Mouse (Mus musculus) small intestine, adult 10 weeks (tissue): ENCODE data around the gene Aes. TPM values are rescaled to one million over a fixed set of nuclear protein-coding genes. Genes with fewer than 3 reads are reported as not detected.

ENCODE experiments used
- polyA plus RNA-seq: library from polyadenylated mRNA; stranded (reverse); fragments of 350-450 nt; fragmentation: Illumina TruSeq; extraction: RNeasy Lipid Tissue Mini Kit (QIAGEN cat#74804); gene quantifications from one replicate; pipeline ENCODE4 v1.2.3, GENCODE M21; 2014; ENCODE audit warnings: low replicate concordance

Aes gene
- polyA plus RNA-seq: 7.5 TPM

GRCm38 (mm10) chr10:81559163-81559626 is at the start of gene Aes:
TSS of gene Aes (plus strand) at chr10:81559488.

GRCm38 (mm10) chr10:81524051-81524605 is 35.2 kb upstream of the Aes start, which contains the start of gene Gna15:
TSS of gene Gna15 (minus strand) at chr10:81524225.

GRCm38 (mm10) chr10:81545161-81545747 is 14.0 kb upstream of the Aes start, which contains the start of gene Gna11:
TSS of gene Gna11 (minus strand) at chr10:81545190.

GRCm38 (mm10) chr10:81574081-81575056 is 15.1 kb downstream of the Aes start, which contains the start of gene Tle2:
TSS of gene Tle2 (plus strand) at chr10:81574561.

GRCm38 (mm10) chr10:81600738-81601203 is 41.5 kb downstream of the Aes start, which contains the start of gene Tle6:
TSS of gene Tle6 (minus strand) at chr10:81601073.

GRCm38 (mm10) chr10:81605974-81606751 is 46.9 kb downstream of the Aes start, which contains the start of gene BC025920:
TSS of gene BC025920 (plus strand) at chr10:81606270.

Other genes starting within 250 kb of the Aes start
- not detected for gene Cactin, start 238.4 kb upstream of the Aes start, polyA plus RNA-seq
- not detected for gene Tbxa2r, start 230.8 kb upstream of the Aes start, polyA plus RNA-seq
- not detected for gene Gipc3, start 216.2 kb upstream of the Aes start, polyA plus RNA-seq
- gene Hmg20b, start 209.0 kb upstream of the Aes start, polyA plus RNA-seq: 7.1 TPM
- not detected for gene Mfsd12, start 202.0 kb upstream of the Aes start, polyA plus RNA-seq
- not detected for gene 4930404N11Rik, start 193.7 kb upstream of the Aes start, polyA plus RNA-seq
- 0.15 TPM for gene Fzr1, start 181.0 kb upstream of the Aes start, polyA plus RNA-seq
- gene Dohh, start 175.1 kb upstream of the Aes start, polyA plus RNA-seq: not detected
- 0.56 TPM for gene Gm48551, start 175.0 kb upstream of the Aes start, polyA plus RNA-seq
- not detected for gene Gm48552, start 170.5 kb upstream of the Aes start, polyA plus RNA-seq
- 129 TPM for gene Smim24, start 166.4 kb upstream of the Aes start, polyA plus RNA-seq
- 2.3 TPM for gene Nfic, start 103.9 kb upstream of the Aes start, polyA plus RNA-seq
- gene Celf5, start 76.8 kb upstream of the Aes start, polyA plus RNA-seq: 1.8 TPM
- gene Ncln, start 63.1 kb upstream of the Aes start, polyA plus RNA-seq: not detected
- not detected for gene S1pr4, start 59.4 kb upstream of the Aes start, polyA plus RNA-seq
- gene Gna15, start 35.3 kb upstream of the Aes start, polyA plus RNA-seq: not detected
- gene Gna11, start 14.3 kb upstream of the Aes start, polyA plus RNA-seq: 7.6 TPM
- gene Tle2, start 15.1 kb downstream of the Aes start, polyA plus RNA-seq: 1.5 TPM
- gene Tle6, start 41.6 kb downstream of the Aes start, polyA plus RNA-seq: not detected
- 2.2 TPM for gene BC025920, start 46.8 kb downstream of the Aes start, polyA plus RNA-seq
- gene Sirt6, start 68.3 kb downstream of the Aes start, polyA plus RNA-seq: not detected
- gene Ankrd24, start 69.1 kb downstream of the Aes start, polyA plus RNA-seq: 0.97 TPM
- 12.8 TPM for gene Gm10778, start 89.6 kb downstream of the Aes start, polyA plus RNA-seq
- 30.6 TPM for gene Zfp433, start 145.3 kb downstream of the Aes start, polyA plus RNA-seq
- gene Gm3055, start 211.7 kb downstream of the Aes start, polyA plus RNA-seq: 9.6 TPM